Comparison of ENCODE assay signal across 18 mouse cellular contexts in genomic region chr3:27705056-27705455, GRCm38 (mm10). TPM values are rescaled to one million over a fixed set of nuclear protein-coding genes. Genes with fewer than 3 reads are reported as not detected.
DNase-seq lines count a peak whose midpoint lies in the region; ATAC-seq and TF ChIP-seq lines count a peak whose summit lies in the region.
"Had no signal": no experiment of that assay in that cellular context is flagged by ENCODE, and none has a peak within 500 bp of the region (broad histone marks: within the 10 kb centered on the region; RNA-seq: fewer than 3 reads in every experiment).

No protein-coding gene starts in this region.

- no peak overlapping the region for H3K4me3 ChIP-seq in heart, embryonic 15.5 days
- no peak overlapping the region for H3K4me3 ChIP-seq in lung, embryonic 14.5 days (ENCODE audit: low read depth, low read length)
- H3K4me3 ChIP-seq in stomach, embryonic 14.5 days (ENCODE audit: low read depth, low read length) = no peak overlapping the region
- no peak overlapping the region for H3K4me3 ChIP-seq in hindbrain, embryonic 14.5 days (replicated peaks; ENCODE audit: low read length)
- H3K4me3 ChIP-seq: embryonic facial prominence, embryonic 10.5 days; forebrain, embryonic 12.5 days; hindbrain, embryonic 15.5 days; liver, embryonic 15.5 days; midbrain, embryonic 13.5 days had no signal

- no peak for ATAC-seq in heart, embryonic 15.5 days (replicated peaks; ENCODE audit: insufficient number of reproducible peaks, insufficient read depth, low FRiP score, low read depth)
- no peak for ATAC-seq in lung, embryonic 14.5 days (ENCODE audit: insufficient read depth)
- ATAC-seq in stomach, embryonic 14.5 days (ENCODE audit: insufficient number of reproducible peaks, insufficient read depth, low FRiP score, low read depth) = no peak
- ATAC-seq in hindbrain, embryonic 14.5 days (ENCODE audit: low FRiP score) = no peak
- ATAC-seq: midbrain, embryonic 13.5 days had no signal

- H3K4me1 ChIP-seq in heart, embryonic 15.5 days (replicated peaks) = peaks cover 49% of the 10 kb centered on the region
- H3K4me1 ChIP-seq in lung, embryonic 14.5 days (ENCODE audit: insufficient read depth) = peaks cover 21% of the 10 kb centered on the region
- peaks cover 40% of the 10 kb centered on the region for H3K4me1 ChIP-seq in stomach, embryonic 14.5 days (ENCODE audit: control insufficient read depth, insufficient read depth, low read length)
- no peaks in the 10 kb centered on the region; the same call in 1 of the 2 replicates for H3K4me1 ChIP-seq in hindbrain, embryonic 14.5 days (replicated peaks; ENCODE audit: control insufficient read depth, insufficient read depth, low read length)

- no peak for TF ChIP-seq CTCF in lung, embryonic 14.5 days (IDR thresholded peaks at IDR 0.05; ENCODE audit: low read depth)

- 0 out of 2 replicates have a peak overlapping the region, but pooled peaks have one; percentile 5 for H3K27ac ChIP-seq in heart, embryonic 15.5 days
- 0 out of 2 replicates have a peak overlapping the region, but pooled peaks have one; percentile 32 for H3K27ac ChIP-seq in lung, embryonic 14.5 days (ENCODE audit: low read depth)
- peak overlapping the region; percentile 11; the same call in 1 of the 2 replicates for H3K27ac ChIP-seq in stomach, embryonic 14.5 days (ENCODE audit: low read length)
- no peak overlapping the region for H3K27ac ChIP-seq in hindbrain, embryonic 14.5 days
- H3K27ac ChIP-seq: embryonic facial prominence, embryonic 10.5 days; forebrain, embryonic 12.5 days; hindbrain, embryonic 15.5 days; liver, embryonic 15.5 days; midbrain, embryonic 13.5 days had no signal

- H3K9ac ChIP-seq in heart, embryonic 15.5 days = no peak overlapping the region
- no peak overlapping the region for H3K9ac ChIP-seq in lung, embryonic 14.5 days
- H3K9ac ChIP-seq in stomach, embryonic 14.5 days (replicated peaks; ENCODE audit: low read depth, low read length) = no peak overlapping the region
- no peak overlapping the region for H3K9ac ChIP-seq in hindbrain, embryonic 14.5 days
- H3K9ac ChIP-seq: forebrain, embryonic 12.5 days; hindbrain, embryonic 15.5 days; liver, embryonic 15.5 days; midbrain, embryonic 13.5 days had no signal

- WGBS in heart, embryonic 15.5 days = 24% methylated on average over 4 of the region's 4 CpGs
- 41% methylated on average over 4 of the region's 4 CpGs for WGBS in lung, embryonic 14.5 days
- WGBS in stomach, embryonic 14.5 days = 37% methylated on average over 4 of the region's 4 CpGs
- 52% methylated on average over 4 of the region's 4 CpGs for WGBS in hindbrain, embryonic 14.5 days

- peak; percentile 36 for DNase-seq in adrenal gland, postnatal 14 days
- DNase-seq in adrenal gland, adult 8-10 months = no peak
- DNase-seq in heart, postnatal 4 days = no peak
- DNase-seq in lung, embryonic 14.5 days = peak; percentile 21
- DNase-seq in lung, postnatal 10 days = no peak
- no peak for DNase-seq in hindbrain, embryonic 14.5 days (ENCODE audit: low spot score)
- DNase-seq: cerebellum, adult 8-10 months; heart, adult 18-20 months; kidney, adult 11 months; kidney, postnatal 25 days had no signal

- H3K4me2 ChIP-seq in heart, embryonic 15.5 days = no peak overlapping the region; the same call in 1 of the 2 replicates
- no peak overlapping the region for H3K4me2 ChIP-seq in lung, embryonic 14.5 days
- H3K4me2 ChIP-seq in stomach, embryonic 14.5 days (replicated peaks; ENCODE audit: low read depth, low read length) = no peak overlapping the region
- H3K4me2 ChIP-seq in hindbrain, embryonic 14.5 days (replicated peaks) = no peak overlapping the region
- H3K4me2 ChIP-seq: forebrain, embryonic 12.5 days; hindbrain, embryonic 15.5 days; liver, embryonic 15.5 days; midbrain, embryonic 13.5 days had no signal

- no peaks in the 10 kb centered on the region for H3K36me3 ChIP-seq in heart, embryonic 15.5 days
- H3K36me3 ChIP-seq in lung, embryonic 14.5 days (ENCODE audit: insufficient read depth) = 0 out of 2 replicates have a peak, but pooled peaks cover 4% of the 10 kb centered on the region
- no peaks in the 10 kb centered on the region for H3K36me3 ChIP-seq in stomach, embryonic 14.5 days (ENCODE audit: control insufficient read depth, insufficient read depth, low read length)
- no peaks in the 10 kb centered on the region for H3K36me3 ChIP-seq in hindbrain, embryonic 14.5 days (replicated peaks; ENCODE audit: control insufficient read depth, insufficient read depth)
- H3K36me3 ChIP-seq: forebrain, embryonic 12.5 days; G1E; hindbrain, embryonic 15.5 days; liver, embryonic 15.5 days; midbrain, embryonic 13.5 days had no signal

- no peaks in the 10 kb centered on the region for H3K27me3 ChIP-seq in heart, embryonic 15.5 days
- no peaks in the 10 kb centered on the region for H3K27me3 ChIP-seq in lung, embryonic 14.5 days (ENCODE audit: insufficient read depth, low read length)
- no peaks in the 10 kb centered on the region for H3K27me3 ChIP-seq in stomach, embryonic 14.5 days (ENCODE audit: control insufficient read depth, insufficient read depth, low read length)
- H3K27me3 ChIP-seq in hindbrain, embryonic 14.5 days (ENCODE audit: control insufficient read depth, insufficient read depth, low read length) = no peaks in the 10 kb centered on the region
- H3K27me3 ChIP-seq: forebrain, embryonic 12.5 days; hindbrain, embryonic 15.5 days; midbrain, embryonic 13.5 days had no signal

- no peaks in the 10 kb centered on the region for H3K9me3 ChIP-seq in heart, embryonic 15.5 days (replicated peaks)
- H3K9me3 ChIP-seq in lung, embryonic 14.5 days (ENCODE audit: low read depth, low read length) = no peaks in the 10 kb centered on the region
- H3K9me3 ChIP-seq in stomach, embryonic 14.5 days (ENCODE audit: control insufficient read depth, low read depth, low read length) = no peaks in the 10 kb centered on the region
- H3K9me3 ChIP-seq in hindbrain, embryonic 14.5 days (ENCODE audit: control insufficient read depth, low read length) = no peaks in the 10 kb centered on the region
- H3K9me3 ChIP-seq: embryonic facial prominence, embryonic 10.5 days; forebrain, embryonic 12.5 days; hindbrain, embryonic 15.5 days; liver, embryonic 15.5 days; midbrain, embryonic 13.5 days had no signal

RNA-seq across cellular contexts. Expression of gene Fndc3b, which starts 6.1 kb away (rescaled TPM):
- total RNA-seq in adrenal gland, postnatal 14 days (2021) = 105 and 107 TPM in 2 replicates
- 100 to 1,000 TPM in 3 of 4 experiments, 10 to 100 TPM in 1; 97.2 to 128 (median 115) TPM for total RNA-seq in adrenal gland, adult 8-10 months (2022)
- 24.0 and 27.8 TPM in 2 replicates for polyA plus RNA-seq in heart, embryonic 15.5 days (2015; fragmentation: Nextera tagmentation; extraction: Ambion mirVana)
- 10 to 100 TPM; 83.4 to 89.7 TPM for total RNA-seq in heart, postnatal 4 days (2021)
- polyA plus RNA-seq in lung, embryonic 14.5 days (2014; fragmentation: Nextera tagmentation; extraction: Ambion mirVana) = 35.7 and 37.1 TPM in 2 replicates
- polyA plus RNA-seq in stomach, embryonic 14.5 days (2014; fragmentation: Nextera tagmentation; extraction: Ambion mirVana) = 32.8 and 33.3 TPM in 2 replicates
- polyA plus RNA-seq in hindbrain, embryonic 14.5 days (2014; fragmentation: Nextera tagmentation; extraction: Ambion mirVana) = 11.3 and 11.4 TPM in 2 replicates
- polyA plus RNA-seq: G1E had no signal

Comparison
In these comparisons a context has a peak if more than half of its experiments do, and no peak if none do; other contexts are left out.
1. DNase-seq: peak in adrenal gland, postnatal 14 days (single experiment) and lung, embryonic 14.5 days (single experiment); none in adrenal gland, adult 8-10 months (single experiment), heart, postnatal 4 days (single experiment), lung, postnatal 10 days (single experiment) and hindbrain, embryonic 14.5 days (single experiment).